Mouse (Mus musculus) kidney, adult 2 months (tissue): Measurements from ENCODE around the gene Rgs4. TPM values are rescaled to one million over a fixed set of nuclear protein-coding genes. Genes with fewer than 3 reads are reported as not detected.

Source experiments
- DNase-seq: peaks from one replicate; pipeline ENCODE4 v3.0.0; 2021
- H3K27ac ChIP-seq: fragments of 200-500 bp; 2 replicates; pipeline ENCODE4 v1.5.1; 2012; ENCODE audit warnings: low read depth, low read length, control low read depth, inconsistent platforms; ENCODE audit not compliant: insufficient read depth
- H3K27me3 ChIP-seq: fragments of 200-500 bp; replicated peaks from 2 replicates; pipeline ENCODE4 v1.6.1; 2012; ENCODE audit warnings: mild to moderate bottlenecking, moderate library complexity, low read length, inconsistent platforms; ENCODE audit not compliant: control insufficient read depth, insufficient read depth
- H3K36me3 ChIP-seq: fragments of 200-500 bp; 2 replicates; pipeline ENCODE4 v1.6.1; 2012; ENCODE audit warnings: mild to moderate bottlenecking, moderate library complexity, low read length, inconsistent platforms; ENCODE audit not compliant: control insufficient read depth, insufficient read depth
- H3K4me1 ChIP-seq: fragments of 200-500 bp; 2 replicates; pipeline ENCODE4 v1.6.1; 2011; ENCODE audit warnings: low read length; ENCODE audit not compliant: control insufficient read depth, insufficient read depth
- H3K4me3 ChIP-seq: fragments of 200-500 bp; 2 replicates; pipeline ENCODE4 v1.5.1; 2011; ENCODE audit warnings: mild to moderate bottlenecking, low read depth, low read length, control low read depth; ENCODE audit not compliant: insufficient read depth
- CTCF ChIP-seq: fragments of 200-500 bp; conservative IDR thresholded peaks from 2 replicates; pipeline ENCODE4 v1.5.1; 2011; ENCODE audit warnings: low read depth, mild to moderate bottlenecking, control low read depth, low read length, moderate library complexity, mixed read lengths; ENCODE audit not compliant: insufficient read depth, insufficient read length
- POLR2A ChIP-seq: fragments of 200-500 bp; IDR thresholded peaks from one replicate; pipeline ENCODE4 v1.6.1; 2011; ENCODE audit warnings: low read depth, low read length, control low read depth
- WGBS: fragments of 180-500 bp; shearing (Covaris S2); methylation state at CpG from one replicate; pipeline ENCODE4 v1.1.7; 2018; 5-methylcytosine and 5-hydroxymethylcytosine counted together
- polyA plus RNA-seq: library from polyadenylated mRNA; depleted of rRNA; stranded (reverse); fragments of >200 nt; gene quantifications from 2 replicates; pipeline ENCODE4 v1.2.3, GENCODE M21; 2012; rRNA removed

Rgs4 gene
- polyA plus RNA-seq, 1 experiment: 1.8 TPM

DNA sequence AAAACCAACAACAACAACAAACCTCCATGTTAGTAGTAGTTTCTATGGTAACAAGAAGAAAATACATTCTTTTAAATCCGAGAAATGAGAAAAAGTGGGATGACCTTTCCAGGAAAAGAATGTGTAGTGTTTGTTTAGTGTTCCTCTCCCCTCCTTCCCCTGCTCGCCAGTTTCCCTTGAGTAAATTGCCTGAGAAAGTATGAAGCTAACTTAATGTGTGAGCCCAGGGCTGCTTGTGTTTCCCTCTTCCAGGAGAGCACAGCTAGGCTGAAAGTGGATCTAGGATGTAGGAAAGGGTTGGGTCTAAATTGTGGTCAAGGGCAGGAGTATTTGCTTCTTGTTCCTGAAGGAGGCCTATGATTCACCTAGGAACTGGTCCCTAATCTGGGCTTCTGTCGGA, 53.9 kb downstream of the Rgs4 start:
- Histone ChIP-seq H3K4me1 (no peaks in the 10 kb centered on the region), H3K4me3 (no peak overlapping the region), H3K36me3 (no peaks in the 10 kb centered on the region), H3K27ac (no peak overlapping the region), H3K27me3 (no peaks in the 10 kb centered on the region)
- DNase-seq: no peak
- 45% methylated on average over 3 of the region's 3 CpGs for WGBS
- TF ChIP-seq CTCF (no peak), POLR2A (no peak)

DNA sequence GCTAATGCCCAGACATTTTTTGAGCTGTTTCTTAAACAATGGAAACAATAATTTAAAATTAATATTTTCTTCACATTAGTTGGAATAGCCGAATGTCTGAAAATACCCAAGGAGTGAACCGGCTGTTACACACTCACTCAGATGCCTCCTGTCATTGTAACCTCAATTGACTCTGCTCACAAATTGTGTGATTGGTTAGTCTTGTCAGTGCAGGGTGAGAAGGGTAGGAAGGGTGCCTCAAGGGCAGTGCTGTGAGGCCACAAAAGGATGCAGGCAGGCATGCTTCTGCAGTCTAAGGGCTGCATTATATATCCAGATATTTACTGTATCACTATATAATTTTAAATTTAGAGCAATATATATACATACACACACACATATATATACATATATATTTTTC, 54.4 kb downstream of the Rgs4 start:
- H3K36me3 ChIP-seq: no peaks in the 10 kb centered on the region
- 75% methylated on average over 2 of the region's 2 CpGs for WGBS

More for the DNA sequence above, 54.4 kb downstream of the Rgs4 start:
- no peak for TF ChIP-seq CTCF
- TF ChIP-seq POLR2A: no peak
- Histone ChIP-seq H3K4me1 (no peaks in the 10 kb centered on the region), H3K27ac (no peak overlapping the region), H3K27me3 (no peaks in the 10 kb centered on the region), H3K4me3 (no peak overlapping the region)
- DNase-seq: no peak

Other genes starting within 250 kb of the Rgs4 start
- 0.11 and 0.30 TPM in 2 replicates for gene Nuf2, start 216.2 kb downstream of the Rgs4 start, polyA plus RNA-seq
- 21.4 and 25.2 TPM in 2 replicates for gene Rgs5, start 92.1 kb downstream of the Rgs4 start, polyA plus RNA-seq
- gene Ccdc190, start 181.0 kb upstream of the Rgs4 start, polyA plus RNA-seq: 0.11 TPM in 1 of 2 replicates, not detected in the other
- gene Hsd17b7, start 221.6 kb upstream of the Rgs4 start, polyA plus RNA-seq: 12.2 and 13.1 TPM in 2 replicates